Mouse (Mus musculus) hindbrain, embryonic 10.5 days (tissue): ENCODE results near the gene Spsb1. TPM values are rescaled to one million over a fixed set of nuclear protein-coding genes. Genes with fewer than 3 reads are reported as not detected.
A peak's percentile ranks its signal among the peaks of the same experiment; 100 is the strongest.

ENCODE experiments used
- DNase-seq: peaks from one replicate; pipeline ENCODE4 v3.0.0-alpha.2; 2017; ENCODE audit warnings: low spot score
- H3K27ac ChIP-seq: fragments of 300-500 bp; sonication (generic); 2 replicates; pipeline ENCODE4 v1.5.1; 2016; ENCODE audit warnings: mild to moderate bottlenecking, moderate library complexity
- H3K27me3 ChIP-seq: fragments of 300-500 bp; sonication (generic); 2 replicates; pipeline ENCODE4 v1.6.1; 2016; ENCODE audit warnings: mild to moderate bottlenecking; ENCODE audit not compliant: poor library complexity, insufficient read depth, severe bottlenecking
- H3K36me3 ChIP-seq: fragments of 300-500 bp; sonication (generic); 2 replicates; pipeline ENCODE4 v1.6.1; 2016; ENCODE audit warnings: mild to moderate bottlenecking, moderate library complexity
- H3K4me1 ChIP-seq: fragments of 300-500 bp; sonication (generic); replicated peaks from 2 replicates; pipeline ENCODE4 v1.6.1; 2016; ENCODE audit warnings: mild to moderate bottlenecking
- H3K4me3 ChIP-seq: fragments of 300-500 bp; sonication (generic); 2 replicates; pipeline ENCODE4 v1.5.1; 2016; ENCODE audit warnings: mild to moderate bottlenecking, moderate library complexity
- H3K9me3 ChIP-seq: fragments of 300-500 bp; sonication (generic); 2 replicates; pipeline ENCODE4 v1.6.1; 2016; ENCODE audit warnings: mild to moderate bottlenecking, moderate library complexity
- WGBS: fragments of 180-500 bp; shearing (Covaris S2); methylation state at CpG from one replicate; pipeline ENCODE4 v1.1.7; 2016; 5-methylcytosine and 5-hydroxymethylcytosine counted together
- polyA plus RNA-seq: library from polyadenylated mRNA; unstranded; fragments of >200 nt; fragmentation: Nextera tagmentation; extraction: Ambion mirVana; gene quantifications from 2 replicates; pipeline ENCODE4 v1.2.1, GENCODE M21; 2016

The Spsb1 gene
- polyA plus RNA-seq, 1 experiment from 2014 or later, result 12.0 TPM

- H3K27me3 ChIP-seq, result peaks cover 8% of the 10 kb centered on the region; the same call in 1 of the 2 replicates
- H3K9me3 ChIP-seq, result no peaks in the 10 kb centered on the region
- no peak overlapping the region for H3K4me3 ChIP-seq
- 93% methylated on average over 13 of the region's 13 CpGs for WGBS
- no peak for DNase-seq
- H3K27ac ChIP-seq, result peak overlapping the region; percentile 40
- H3K4me1 ChIP-seq, result peaks cover 57% of the 10 kb centered on the region
- peaks cover 13% of the 10 kb centered on the region for H3K36me3 ChIP-seq
These were observed 57.1 kb downstream of the Spsb1 start for GRCm38 (mm10) chr4:149897661-149898260.

DNA sequence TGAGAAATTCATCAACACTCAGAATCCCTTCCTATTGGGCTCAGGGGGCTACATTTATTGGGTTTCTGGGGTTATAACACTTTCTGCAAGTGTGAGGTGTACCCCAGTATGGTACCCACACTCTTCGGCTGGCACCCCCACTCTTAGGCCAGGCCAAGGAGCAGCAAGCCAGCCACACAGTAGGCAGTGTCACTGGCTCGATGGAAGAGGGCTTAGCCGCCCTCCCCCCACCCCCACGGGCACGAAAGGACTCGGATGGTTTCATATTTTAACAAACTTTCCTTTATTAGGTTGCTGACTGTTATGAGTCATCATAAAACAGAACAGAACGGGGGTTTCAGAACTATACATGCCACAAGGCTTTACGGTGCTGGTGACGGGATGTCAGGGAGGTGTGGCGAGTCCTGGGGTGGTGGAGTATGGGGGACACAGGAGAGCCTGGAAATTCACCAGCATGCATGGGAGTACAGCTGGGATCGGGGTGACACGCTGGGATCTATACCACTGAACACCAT, 58.8 kb downstream of the Spsb1 start:
- Histone ChIP-seq H3K36me3 (peaks cover 13% of the 10 kb centered on the region), H3K9me3 (no peaks in the 10 kb centered on the region), H3K27me3 (0 out of 2 replicates have a peak, but pooled peaks cover 4% of the 10 kb centered on the region), H3K4me3 (no peak overlapping the region), H3K27ac (peak overlapping the region; percentile 83; the same call in 1 of the 2 replicates), H3K4me1 (peaks cover 53% of the 10 kb centered on the region)
- 78% methylated on average over 12 of the region's 12 CpGs for WGBS
- no peak for DNase-seq

DNA sequence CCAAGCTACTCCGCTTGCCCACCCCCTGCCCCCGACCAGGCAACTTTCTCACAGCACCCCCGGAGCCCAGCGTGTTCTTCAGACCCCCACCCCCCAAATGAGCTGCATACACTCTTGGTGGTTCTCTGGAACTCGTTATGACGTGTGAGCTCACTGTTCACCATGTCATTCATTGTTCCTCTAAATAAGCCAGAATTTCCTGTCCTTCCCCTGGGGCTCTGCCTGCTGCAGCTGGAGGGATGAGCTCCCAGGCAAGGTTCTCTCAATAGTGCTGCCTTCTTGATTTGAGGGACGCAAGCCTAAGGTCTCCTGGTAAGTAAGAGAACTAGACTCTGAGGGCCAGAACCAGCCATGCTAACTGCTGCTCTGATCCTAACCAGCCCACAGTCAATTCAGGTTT, 59.6 kb downstream of the Spsb1 start:
- peaks cover 56% of the 10 kb centered on the region for H3K4me1 ChIP-seq
- H3K27me3 ChIP-seq, result 0 out of 2 replicates have a peak, but pooled peaks cover 4% of the 10 kb centered on the region
- peaks cover 13% of the 10 kb centered on the region for H3K36me3 ChIP-seq
- 69% methylated on average over 7 of the region's 7 CpGs for WGBS
- DNase-seq, result no peak
- H3K9me3 ChIP-seq, result no peaks in the 10 kb centered on the region
- no peak overlapping the region for H3K4me3 ChIP-seq
- H3K27ac ChIP-seq, result peak overlapping the region; percentile 83

DNA sequence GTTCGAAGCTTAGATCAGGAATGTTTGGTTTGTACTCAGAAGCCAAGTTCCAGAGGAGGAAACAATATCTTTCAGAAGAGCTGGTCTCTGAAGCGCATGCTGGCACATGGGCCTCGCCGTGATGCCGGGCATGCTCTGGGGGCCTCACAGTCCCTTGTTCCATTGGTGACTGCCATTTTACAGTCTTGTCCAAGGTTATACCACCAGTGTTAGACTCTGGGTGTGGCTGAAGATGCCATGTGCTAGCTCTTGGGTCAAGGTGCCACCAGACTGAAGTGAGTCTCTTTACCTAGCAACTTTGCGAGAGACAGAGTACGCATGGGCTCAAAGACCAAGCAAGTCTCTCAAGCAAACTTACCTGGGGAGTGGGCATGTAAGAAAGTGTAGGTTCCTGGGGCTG, 60.5 kb downstream of the Spsb1 start:
- H3K4me3 ChIP-seq, result no peak overlapping the region
- 86% methylated on average over 7 of the region's 7 CpGs for WGBS
- H3K36me3 ChIP-seq, result peaks cover 13% of the 10 kb centered on the region
- no peak for DNase-seq
- 0 out of 2 replicates have a peak, but pooled peaks cover 4% of the 10 kb centered on the region for H3K27me3 ChIP-seq
- peaks cover 65% of the 10 kb centered on the region for H3K4me1 ChIP-seq
- no peaks in the 10 kb centered on the region for H3K9me3 ChIP-seq
- H3K27ac ChIP-seq, result peak overlapping the region; percentile 83

- peaks cover 13% of the 10 kb centered on the region for H3K36me3 ChIP-seq
- peak overlapping the region; percentile 83 for H3K27ac ChIP-seq
- H3K27me3 ChIP-seq, result 0 out of 2 replicates have a peak, but pooled peaks cover 4% of the 10 kb centered on the region
- H3K4me3 ChIP-seq, result no peak overlapping the region
- 31% methylated on average over 11 of the region's 11 CpGs for WGBS
- H3K9me3 ChIP-seq, result no peaks in the 10 kb centered on the region
- H3K4me1 ChIP-seq, result peaks cover 71% of the 10 kb centered on the region
- DNase-seq, result peak; percentile 81
These were observed 61.2 kb downstream of the Spsb1 start for GRCm38 (mm10) chr4:149893611-149894151.

- Histone ChIP-seq H3K27ac (peak overlapping the region; percentile 66), H3K4me3 (no peak overlapping the region), H3K36me3 (no peaks in the 10 kb centered on the region), H3K4me1 (peaks cover 81% of the 10 kb centered on the region), H3K9me3 (no peaks in the 10 kb centered on the region), H3K27me3 (no peaks in the 10 kb centered on the region)
- 84% methylated on average over 5 of the region's 5 CpGs for WGBS
- DNase-seq, result no peak
These were observed 63.5 kb downstream of the Spsb1 start for GRCm38 (mm10) chr4:149891172-149891960.

DNA sequence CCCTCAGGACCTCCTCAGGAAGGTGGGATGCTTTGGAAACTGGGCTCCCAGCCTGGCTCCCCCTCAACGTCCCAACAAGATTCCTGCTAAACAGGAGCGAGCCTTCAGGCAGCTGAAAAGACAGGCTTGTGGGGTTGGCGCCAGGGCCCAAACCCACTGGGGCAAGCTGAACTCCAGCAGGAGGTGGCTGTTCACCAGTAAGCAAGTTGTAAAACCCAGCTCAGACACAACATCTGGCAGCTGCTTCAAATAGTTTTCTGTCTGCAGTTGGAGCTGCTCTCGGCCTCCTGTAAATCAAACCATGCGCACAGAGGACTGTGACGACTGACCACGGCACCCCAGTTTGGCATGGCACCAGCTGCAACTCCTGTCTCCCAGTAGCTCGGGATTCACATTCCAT, 64.3 kb downstream of the Spsb1 start:
- no peak for DNase-seq
- peaks cover 77% of the 10 kb centered on the region for H3K4me1 ChIP-seq
- no peaks in the 10 kb centered on the region for H3K9me3 ChIP-seq
- H3K4me3 ChIP-seq, result no peak overlapping the region
- 69% methylated on average over 8 of the region's 8 CpGs for WGBS
- H3K27ac ChIP-seq, result peak overlapping the region; percentile 76
- H3K27me3 ChIP-seq, result no peaks in the 10 kb centered on the region
- no peaks in the 10 kb centered on the region for H3K36me3 ChIP-seq

DNA sequence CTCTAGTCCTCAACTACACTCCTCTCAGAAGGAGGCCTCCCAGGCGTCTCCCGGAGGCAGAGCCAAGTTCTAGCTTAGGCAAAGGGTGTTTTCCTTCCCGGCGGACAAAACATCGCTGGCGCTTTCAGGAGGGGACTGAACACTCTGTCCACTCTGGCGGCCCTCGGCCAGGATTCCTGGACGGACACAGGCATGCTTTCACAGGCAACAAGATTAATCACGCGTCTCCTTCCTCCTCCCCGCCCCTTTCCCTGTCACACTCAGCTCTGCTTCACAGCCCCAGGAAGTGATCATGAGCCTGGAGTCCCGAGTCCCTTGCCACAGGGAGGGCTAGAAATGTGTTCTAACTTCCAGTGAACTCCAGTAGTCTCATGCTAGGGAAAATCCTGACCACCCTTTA, 65.0 kb downstream of the Spsb1 start:
- 47% methylated on average over 13 of the region's 13 CpGs for WGBS
- DNase-seq, result no peak
- H3K27ac ChIP-seq, result peak overlapping the region; percentile 76

GRCm38 (mm10) chr4:149888736-149889470, 65.9 kb downstream of the Spsb1 start:
- Histone ChIP-seq H3K4me1 (peaks cover 66% of the 10 kb centered on the region), H3K27me3 (0 out of 2 replicates have a peak, but pooled peaks cover 3% of the 10 kb centered on the region), H3K36me3 (no peaks in the 10 kb centered on the region), H3K4me3 (no peak overlapping the region), H3K9me3 (no peaks in the 10 kb centered on the region), H3K27ac (peak overlapping the region; percentile 45; the same call in 1 of the 2 replicates)
- 88% methylated on average over 20 of the region's 20 CpGs for WGBS
- no peak for DNase-seq

More for the DNA sequence above, 65.0 kb downstream of the Spsb1 start:
- H3K36me3 ChIP-seq, result no peaks in the 10 kb centered on the region
- peaks cover 70% of the 10 kb centered on the region for H3K4me1 ChIP-seq
- no peaks in the 10 kb centered on the region for H3K27me3 ChIP-seq
- H3K4me3 ChIP-seq, result no peak overlapping the region
- H3K9me3 ChIP-seq, result no peaks in the 10 kb centered on the region

DNA sequence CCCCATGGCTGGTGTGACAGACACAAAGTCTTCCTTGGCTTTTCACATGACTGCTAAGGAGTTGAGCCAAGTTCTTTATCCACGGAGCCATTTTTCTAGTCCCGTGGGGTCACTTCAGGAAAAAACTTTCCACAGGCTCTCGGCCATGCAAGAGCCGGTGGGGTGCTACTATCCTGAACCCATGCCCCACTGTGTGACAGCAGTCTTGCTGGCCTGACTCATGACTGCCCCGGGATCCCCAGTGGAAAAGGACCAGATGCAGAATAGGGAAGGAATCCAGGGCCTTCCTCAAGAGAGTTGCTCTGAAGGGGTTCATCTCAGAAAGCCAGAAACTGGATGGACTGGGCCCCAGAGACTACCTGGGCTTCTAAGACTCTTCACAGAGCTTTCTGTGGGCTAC, 66.7 kb downstream of the Spsb1 start:
- Histone ChIP-seq H3K27me3 (peaks cover 9% of the 10 kb centered on the region), H3K36me3 (no peaks in the 10 kb centered on the region), H3K9me3 (no peaks in the 10 kb centered on the region), H3K27ac (no peak overlapping the region), H3K4me1 (peaks cover 64% of the 10 kb centered on the region), H3K4me3 (no peak overlapping the region)
- 89% methylated on average over 5 of the region's 5 CpGs for WGBS
- DNase-seq, result no peak

- peaks cover 18% of the 10 kb centered on the region for H3K27me3 ChIP-seq
- peak overlapping the region; percentile 62 for H3K27ac ChIP-seq
- 74% methylated on average over 18 of the region's 18 CpGs for WGBS
These were observed 68.3 kb downstream of the Spsb1 start for GRCm38 (mm10) chr4:149886298-149887271.

More at GRCm38 (mm10) chr4:149886298-149887271, 68.3 kb downstream of the Spsb1 start:
- Histone ChIP-seq H3K36me3 (no peaks in the 10 kb centered on the region), H3K4me3 (no peak overlapping the region), H3K4me1 (peaks cover 68% of the 10 kb centered on the region), H3K9me3 (no peaks in the 10 kb centered on the region)
- DNase-seq, result no peak
